ENCODE assay signal across 12 mouse cellular contexts in genomic region chr9:43179614-43180013, GRCm38 (mm10). TPM values are rescaled to one million over a fixed set of nuclear protein-coding genes. Genes with fewer than 3 reads are reported as not detected.
DNase-seq lines count a peak whose midpoint lies in the region; ATAC-seq and TF ChIP-seq lines count a peak whose summit lies in the region.
"Had no signal": no experiment of that assay in that cellular context is flagged by ENCODE, and none has a peak within 500 bp of the region (broad histone marks: within the 10 kb centered on the region; RNA-seq: fewer than 3 reads in every experiment).

No protein-coding gene starts in this region.

- DNase-seq in kidney, postnatal 0 days (ENCODE audit: low spot score), result peak; percentile 45
- peak; percentile 70 for DNase-seq in ZHBTc4 (ENCODE audit: low read depth, low spot score)
- DNase-seq in embryo, embryonic 11 days, result peak; percentile 23
- no peak for DNase-seq in cerebellum, adult 9-10 months
- DNase-seq: cerebellum, postnatal 14 days had no signal

- H3K27me3 ChIP-seq in kidney, postnatal 0 days (ENCODE audit: insufficient read depth, low read length), result no peaks in the 10 kb centered on the region
- H3K27me3 ChIP-seq in kidney, embryonic 16.5 days (ENCODE audit: insufficient read depth, low read length), result no peaks in the 10 kb centered on the region
- no peaks in the 10 kb centered on the region for H3K27me3 ChIP-seq in intestine, embryonic 16.5 days (replicated peaks; ENCODE audit: control insufficient read depth, insufficient read depth, low read length)
- H3K27me3 ChIP-seq in forebrain, embryonic 16.5 days (replicated peaks; ENCODE audit: control insufficient read depth, insufficient read depth, low read length), result no peaks in the 10 kb centered on the region
- H3K27me3 ChIP-seq: limb, embryonic 12.5 days; midbrain, embryonic 13.5 days; neural tube, embryonic 15.5 days had no signal

- 47% methylated on average over 5 of the region's 5 CpGs for WGBS in kidney, postnatal 0 days
- 43% methylated on average over 5 of the region's 5 CpGs for WGBS in kidney, embryonic 16.5 days
- 46% methylated on average over 5 of the region's 5 CpGs for WGBS in intestine, embryonic 16.5 days
- 70% methylated on average over 5 of the region's 5 CpGs for WGBS in forebrain, embryonic 16.5 days

- ATAC-seq in kidney, postnatal 0 days (replicated peaks; ENCODE audit: low FRiP score, low read depth), result no peak
- no peak for ATAC-seq in kidney, embryonic 16.5 days (ENCODE audit: low FRiP score, low TSS enrichment)
- ATAC-seq in intestine, embryonic 16.5 days, result peak; percentile 62; the same call in 1 of the 2 replicates
- ATAC-seq in forebrain, embryonic 16.5 days, result no peak
- ATAC-seq: midbrain, embryonic 13.5 days had no signal

- H3K27ac ChIP-seq in kidney, postnatal 0 days, result no peak overlapping the region
- H3K27ac ChIP-seq in kidney, embryonic 16.5 days (ENCODE audit: low read length), result no peak overlapping the region
- no peak overlapping the region for H3K27ac ChIP-seq in intestine, embryonic 16.5 days (ENCODE audit: low read length)
- H3K27ac ChIP-seq in forebrain, embryonic 16.5 days (ENCODE audit: low read length), result no peak overlapping the region
- H3K27ac ChIP-seq: limb, embryonic 12.5 days; midbrain, embryonic 13.5 days; neural tube, embryonic 15.5 days had no signal

- no peak overlapping the region for H3K4me3 ChIP-seq in kidney, postnatal 0 days (replicated peaks; ENCODE audit: low read depth, low read length)
- no peak overlapping the region for H3K4me3 ChIP-seq in kidney, embryonic 16.5 days (ENCODE audit: low read length)
- no peak overlapping the region for H3K4me3 ChIP-seq in intestine, embryonic 16.5 days (ENCODE audit: low read length)
- no peak overlapping the region for H3K4me3 ChIP-seq in forebrain, embryonic 16.5 days (replicated peaks; ENCODE audit: low read length)
- H3K4me3 ChIP-seq: erythroblast, embryonic 14.5 days; limb, embryonic 12.5 days; midbrain, embryonic 13.5 days; neural tube, embryonic 15.5 days had no signal

- TF ChIP-seq CTCF in kidney, postnatal 0 days (IDR thresholded peaks at IDR 0.05; ENCODE audit: low read depth), result no peak

- no peak overlapping the region for H3K9ac ChIP-seq in kidney, postnatal 0 days (ENCODE audit: low read depth, low read length)
- no peak overlapping the region for H3K9ac ChIP-seq in kidney, embryonic 16.5 days (replicated peaks; ENCODE audit: low read length)
- no peak overlapping the region; the same call in 1 of the 2 replicates for H3K9ac ChIP-seq in intestine, embryonic 16.5 days (ENCODE audit: low read depth, low read length)
- no peak overlapping the region for H3K9ac ChIP-seq in forebrain, embryonic 16.5 days (replicated peaks; ENCODE audit: low read depth, low read length)
- H3K9ac ChIP-seq: limb, embryonic 12.5 days; midbrain, embryonic 13.5 days; neural tube, embryonic 15.5 days had no signal

- H3K36me3 ChIP-seq in kidney, postnatal 0 days (ENCODE audit: insufficient read depth, low read length), result no peaks in the 10 kb centered on the region
- no peaks in the 10 kb centered on the region for H3K36me3 ChIP-seq in kidney, embryonic 16.5 days (ENCODE audit: insufficient read depth, low read length)
- no peaks in the 10 kb centered on the region for H3K36me3 ChIP-seq in intestine, embryonic 16.5 days (ENCODE audit: control insufficient read depth, insufficient read depth, low read length)
- H3K36me3 ChIP-seq in forebrain, embryonic 16.5 days (ENCODE audit: control insufficient read depth, insufficient read depth), result no peaks in the 10 kb centered on the region
- H3K36me3 ChIP-seq: limb, embryonic 12.5 days; midbrain, embryonic 13.5 days; neural tube, embryonic 15.5 days had no signal

- no peak overlapping the region for H3K4me2 ChIP-seq in kidney, postnatal 0 days (ENCODE audit: low read length)
- no peak overlapping the region for H3K4me2 ChIP-seq in kidney, embryonic 16.5 days (replicated peaks; ENCODE audit: low read depth, low read length)
- H3K4me2 ChIP-seq in intestine, embryonic 16.5 days (ENCODE audit: low read depth, low read length), result no peak overlapping the region
- H3K4me2 ChIP-seq in forebrain, embryonic 16.5 days (ENCODE audit: low read length), result no peak overlapping the region
- H3K4me2 ChIP-seq: limb, embryonic 12.5 days; midbrain, embryonic 13.5 days; neural tube, embryonic 15.5 days had no signal

- H3K9me3 ChIP-seq in kidney, postnatal 0 days (replicated peaks; ENCODE audit: low read length), result no peaks in the 10 kb centered on the region
- no peaks in the 10 kb centered on the region for H3K9me3 ChIP-seq in kidney, embryonic 16.5 days (ENCODE audit: low read length)
- H3K9me3 ChIP-seq in intestine, embryonic 16.5 days (ENCODE audit: control insufficient read depth, low read length), result no peaks in the 10 kb centered on the region
- H3K9me3 ChIP-seq in forebrain, embryonic 16.5 days (ENCODE audit: control insufficient read depth, low read length), result no peaks in the 10 kb centered on the region
- H3K9me3 ChIP-seq: limb, embryonic 12.5 days; midbrain, embryonic 13.5 days; neural tube, embryonic 15.5 days had no signal

- 0 out of 2 replicates have a peak, but pooled peaks cover 7% of the 10 kb centered on the region for H3K4me1 ChIP-seq in kidney, postnatal 0 days (replicated peaks; ENCODE audit: insufficient read depth, low read length)
- peaks cover 6% of the 10 kb centered on the region; the same call in 1 of the 2 replicates for H3K4me1 ChIP-seq in kidney, embryonic 16.5 days (ENCODE audit: insufficient read depth, low read length)
- peaks cover 2% of the 10 kb centered on the region; the same call in 1 of the 2 replicates for H3K4me1 ChIP-seq in intestine, embryonic 16.5 days (ENCODE audit: control insufficient read depth, insufficient read depth, low read length)
- H3K4me1 ChIP-seq in forebrain, embryonic 16.5 days (replicated peaks; ENCODE audit: control insufficient read depth, insufficient read depth, low read length), result no peaks in the 10 kb centered on the region
- H3K4me1 ChIP-seq: midbrain, embryonic 13.5 days; neural tube, embryonic 15.5 days had no signal

RNA-seq across cellular contexts. Expression of gene Pou2f3, which starts 30.6 kb away (rescaled TPM):
- 0.41 and 0.47 TPM in 2 replicates for polyA plus RNA-seq in kidney, postnatal 0 days (2015; fragmentation: Nextera tagmentation; extraction: Ambion mirVana)
- polyA plus RNA-seq in kidney, embryonic 16.5 days (2015; fragmentation: Nextera tagmentation; extraction: Ambion mirVana), result 0.15 and 0.18 TPM in 2 replicates
- polyA plus RNA-seq in intestine, embryonic 16.5 days (2015; fragmentation: Nextera tagmentation; extraction: Ambion mirVana), result 0.24 and 0.34 TPM in 2 replicates
- polyA plus RNA-seq in forebrain, embryonic 16.5 days (2015; fragmentation: Nextera tagmentation; extraction: Ambion mirVana), result not detected in 2 replicates
- polyA plus RNA-seq: erythroblast, embryonic 14.5 days; limb, embryonic 12.5 days; neural tube, embryonic 15.5 days had no signal
